Mouse (Mus musculus): ENCODE measurements around the gene Tiam2. TPM values are rescaled to one million over a fixed set of nuclear protein-coding genes. Genes with fewer than 3 reads are reported as not detected.
A peak's percentile ranks its signal among the peaks of the same experiment; 100 is the strongest.
"Not testable (repeated sequence)": the region's sequence is repeated elsewhere in the genome, so short reads cannot be mapped to it uniquely, and the experiment has no call there.

Tiam2 gene
- polyA plus RNA-seq, 1 experiment from 2014 or later = 81.3 TPM

- no peak overlapping the region for H3K9ac ChIP-seq (ENCODE audit: low read length)
- H3K27me3 ChIP-seq (replicated peaks; ENCODE audit: control insufficient read depth, insufficient read depth, low read length) = no peaks in the 10 kb centered on the region
- 87% methylated on average over 5 of the region's 5 CpGs for WGBS
- H3K4me3 ChIP-seq (ENCODE audit: low read depth, low read length) = no peak overlapping the region
- H3K4me2 ChIP-seq (ENCODE audit: low read length) = no peak overlapping the region
- H3K36me3 ChIP-seq (ENCODE audit: control insufficient read depth, insufficient read depth, low read length) = no peaks in the 10 kb centered on the region
- peaks cover 13% of the 10 kb centered on the region for H3K4me1 ChIP-seq (ENCODE audit: control insufficient read depth, insufficient read depth, low read length)
- H3K9me3 ChIP-seq (replicated peaks; ENCODE audit: control insufficient read depth, low read length) = no peaks in the 10 kb centered on the region
- DNase-seq (ENCODE audit: low spot score) (no peak), ATAC-seq (no peak)
- H3K27ac ChIP-seq (ENCODE audit: low read depth, low read length) = no peak overlapping the region
Measured at GRCm38 (mm10) chr17:3349331-3349730, 23.0 kb downstream of the Tiam2 start.

- 80% methylated on average over 12 of the region's 12 CpGs for WGBS
- Histone ChIP-seq H3K27ac (ENCODE audit: low read depth, low read length) (peak overlapping the region; percentile 15; the same call in 1 of the 2 replicates), H3K4me1 (ENCODE audit: control insufficient read depth, insufficient read depth, low read length) (peaks cover 7% of the 10 kb centered on the region), H3K27me3 (replicated peaks; ENCODE audit: control insufficient read depth, insufficient read depth, low read length) (no peaks in the 10 kb centered on the region), H3K9ac (ENCODE audit: low read length) (no peak overlapping the region), H3K4me2 (ENCODE audit: low read length) (no peak overlapping the region), H3K4me3 (ENCODE audit: low read depth, low read length) (no peak overlapping the region), H3K9me3 (replicated peaks; ENCODE audit: control insufficient read depth, low read length) (no peaks in the 10 kb centered on the region), H3K36me3 (ENCODE audit: control insufficient read depth, insufficient read depth, low read length) (no peaks in the 10 kb centered on the region)
- DNase-seq (ENCODE audit: low spot score) (no peak), ATAC-seq (no peak)
Measured at GRCm38 (mm10) chr17:3349939-3350338, 23.6 kb downstream of the Tiam2 start.

- Histone ChIP-seq H3K36me3 (ENCODE audit: control insufficient read depth, insufficient read depth, low read length) (no peaks in the 10 kb centered on the region), H3K9me3 (replicated peaks; ENCODE audit: control insufficient read depth, low read length) (no peaks in the 10 kb centered on the region), H3K9ac (ENCODE audit: low read length) (no peak overlapping the region), H3K27ac (ENCODE audit: low read depth, low read length) (0 out of 2 replicates have a peak overlapping the region, but pooled peaks have one; percentile 15), H3K27me3 (replicated peaks; ENCODE audit: control insufficient read depth, insufficient read depth, low read length) (no peaks in the 10 kb centered on the region), H3K4me2 (ENCODE audit: low read length) (no peak overlapping the region), H3K4me3 (ENCODE audit: low read depth, low read length) (no peak overlapping the region), H3K4me1 (ENCODE audit: control insufficient read depth, insufficient read depth, low read length) (peaks cover 3% of the 10 kb centered on the region; the same call in 1 of the 2 replicates)
- ATAC-seq (no peak), DNase-seq (ENCODE audit: low spot score) (peak; percentile 53)
- WGBS = 78% methylated on average over 4 of the region's 4 CpGs
Measured at GRCm38 (mm10) chr17:3350405-3350804, 24.0 kb downstream of the Tiam2 start.

GRCm38 (mm10) chr17:3351668-3352067 lies 25.3 kb downstream of the Tiam2 start:
- H3K36me3 ChIP-seq (ENCODE audit: control insufficient read depth, insufficient read depth, low read length) = no peaks in the 10 kb centered on the region
- 70% methylated on average over 4 of the region's 4 CpGs for WGBS
- no peak overlapping the region; the same call in 1 of the 2 replicates for H3K27ac ChIP-seq (ENCODE audit: low read depth, low read length)
- no peaks in the 10 kb centered on the region for H3K9me3 ChIP-seq (replicated peaks; ENCODE audit: control insufficient read depth, low read length)
- H3K4me3 ChIP-seq (ENCODE audit: low read depth, low read length) = no peak overlapping the region
- H3K27me3 ChIP-seq (replicated peaks; ENCODE audit: control insufficient read depth, insufficient read depth, low read length) = no peaks in the 10 kb centered on the region
- ATAC-seq (no peak), DNase-seq (ENCODE audit: low spot score) (no peak)
- H3K9ac ChIP-seq (ENCODE audit: low read length) = no peak overlapping the region
- peaks cover 7% of the 10 kb centered on the region; the same call in 1 of the 2 replicates for H3K4me1 ChIP-seq (ENCODE audit: control insufficient read depth, insufficient read depth, low read length)
- H3K4me2 ChIP-seq (ENCODE audit: low read length) = no peak overlapping the region

- H3K27me3 ChIP-seq (replicated peaks; ENCODE audit: control insufficient read depth, insufficient read depth, low read length); H3K9me3 ChIP-seq (replicated peaks; ENCODE audit: control insufficient read depth, low read length); H3K27ac ChIP-seq (ENCODE audit: low read depth, low read length); H3K4me3 ChIP-seq (ENCODE audit: low read depth, low read length); H3K9ac ChIP-seq (ENCODE audit: low read length); ATAC-seq; H3K4me2 ChIP-seq (ENCODE audit: low read length); DNase-seq (ENCODE audit: low spot score); H3K36me3 ChIP-seq (ENCODE audit: control insufficient read depth, insufficient read depth, low read length); H3K4me1 ChIP-seq (ENCODE audit: control insufficient read depth, insufficient read depth, low read length): not testable (repeated sequence)
- WGBS = 98% methylated on average over 8 of the region's 10 CpGs
Measured at GRCm38 (mm10) chr17:3353141-3353540, 26.8 kb downstream of the Tiam2 start.

- Histone ChIP-seq H3K9me3 (replicated peaks; ENCODE audit: control insufficient read depth, low read length) (no peaks in the 10 kb centered on the region), H3K27ac (ENCODE audit: low read depth, low read length) (no peak overlapping the region), H3K4me2 (ENCODE audit: low read length) (no peak overlapping the region), H3K4me3 (ENCODE audit: low read depth, low read length) (no peak overlapping the region), H3K9ac (ENCODE audit: low read length) (no peak overlapping the region), H3K36me3 (ENCODE audit: control insufficient read depth, insufficient read depth, low read length) (no peaks in the 10 kb centered on the region), H3K27me3 (replicated peaks; ENCODE audit: control insufficient read depth, insufficient read depth, low read length) (no peaks in the 10 kb centered on the region), H3K4me1 (ENCODE audit: control insufficient read depth, insufficient read depth, low read length) (peaks cover 7% of the 10 kb centered on the region; the same call in 1 of the 2 replicates)
- ATAC-seq = no peak
- no peak for DNase-seq (ENCODE audit: low spot score)
- WGBS = 67% methylated on average over 3 of the region's 3 CpGs
Measured at GRCm38 (mm10) chr17:3354856-3355255, 28.5 kb downstream of the Tiam2 start.

GRCm38 (mm10) chr17:3356633-3357365 lies 30.4 kb downstream of the Tiam2 start:
- Histone ChIP-seq H3K36me3 (ENCODE audit: control insufficient read depth, insufficient read depth, low read length) (no peaks in the 10 kb centered on the region), H3K4me2 (ENCODE audit: low read length) (no peak overlapping the region), H3K27me3 (replicated peaks; ENCODE audit: control insufficient read depth, insufficient read depth, low read length) (no peaks in the 10 kb centered on the region), H3K4me1 (ENCODE audit: control insufficient read depth, insufficient read depth, low read length) (peaks cover 8% of the 10 kb centered on the region; the same call in 1 of the 2 replicates), H3K4me3 (ENCODE audit: low read depth, low read length) (no peak overlapping the region), H3K9ac (ENCODE audit: low read length) (no peak overlapping the region), H3K27ac (ENCODE audit: low read depth, low read length) (no peak overlapping the region), H3K9me3 (replicated peaks; ENCODE audit: control insufficient read depth, low read length) (no peaks in the 10 kb centered on the region)
- 88% methylated on average over 8 of the region's 8 CpGs for WGBS
- ATAC-seq = no peak
- no peak for DNase-seq (ENCODE audit: low spot score)

- 38% methylated on average over 1 of the region's 1 CpGs for WGBS
- no peak for DNase-seq (ENCODE audit: low spot score)
- H3K27ac ChIP-seq (ENCODE audit: low read depth, low read length) = no peak overlapping the region
- no peak overlapping the region for H3K4me3 ChIP-seq (ENCODE audit: low read depth, low read length)
- no peaks in the 10 kb centered on the region for H3K9me3 ChIP-seq (replicated peaks; ENCODE audit: control insufficient read depth, low read length)
- ATAC-seq = no peak
- no peak overlapping the region for H3K4me2 ChIP-seq (ENCODE audit: low read length)
- H3K9ac ChIP-seq (ENCODE audit: low read length) = no peak overlapping the region
- H3K36me3 ChIP-seq (ENCODE audit: control insufficient read depth, insufficient read depth, low read length) = no peaks in the 10 kb centered on the region
- peaks cover 11% of the 10 kb centered on the region; the same call in 1 of the 2 replicates for H3K4me1 ChIP-seq (ENCODE audit: control insufficient read depth, insufficient read depth, low read length)
- H3K27me3 ChIP-seq (replicated peaks; ENCODE audit: control insufficient read depth, insufficient read depth, low read length) = no peaks in the 10 kb centered on the region
Measured at GRCm38 (mm10) chr17:3360236-3360635, 33.9 kb downstream of the Tiam2 start.

- Histone ChIP-seq H3K9me3 (replicated peaks; ENCODE audit: control insufficient read depth, low read length) (no peaks in the 10 kb centered on the region), H3K4me1 (ENCODE audit: control insufficient read depth, insufficient read depth, low read length) (peaks cover 10% of the 10 kb centered on the region; the same call in 1 of the 2 replicates), H3K4me2 (ENCODE audit: low read length) (no peak overlapping the region), H3K27me3 (replicated peaks; ENCODE audit: control insufficient read depth, insufficient read depth, low read length) (no peaks in the 10 kb centered on the region), H3K9ac (ENCODE audit: low read length) (no peak overlapping the region), H3K36me3 (ENCODE audit: control insufficient read depth, insufficient read depth, low read length) (no peaks in the 10 kb centered on the region), H3K27ac (ENCODE audit: low read depth, low read length) (peak overlapping the region; percentile 10; the same call in 1 of the 2 replicates), H3K4me3 (ENCODE audit: low read depth, low read length) (no peak overlapping the region)
- ATAC-seq (no peak), DNase-seq (ENCODE audit: low spot score) (no peak)
- WGBS = 79% methylated on average over 2 of the region's 2 CpGs
Measured at GRCm38 (mm10) chr17:3361751-3362150, 35.4 kb downstream of the Tiam2 start.

Data from forebrain, embryonic 14.5 days (tissue).